Mouse (Mus musculus) 3134 (cell line): Measurements from ENCODE around the gene Rph3a.
"Not testable (repeated sequence)": the region's sequence is repeated elsewhere in the genome, so short reads cannot be mapped to it uniquely, and the experiment has no call there.

Source experiments
- DNase-seq: peaks from one replicate; pipeline ENCODE4 v3.0.0-alpha.2; 2011; ENCODE audit warnings: low spot score; ENCODE audit not compliant: insufficient read length; ENCODE audit errors: extremely low read depth

Rph3a gene

DNA sequence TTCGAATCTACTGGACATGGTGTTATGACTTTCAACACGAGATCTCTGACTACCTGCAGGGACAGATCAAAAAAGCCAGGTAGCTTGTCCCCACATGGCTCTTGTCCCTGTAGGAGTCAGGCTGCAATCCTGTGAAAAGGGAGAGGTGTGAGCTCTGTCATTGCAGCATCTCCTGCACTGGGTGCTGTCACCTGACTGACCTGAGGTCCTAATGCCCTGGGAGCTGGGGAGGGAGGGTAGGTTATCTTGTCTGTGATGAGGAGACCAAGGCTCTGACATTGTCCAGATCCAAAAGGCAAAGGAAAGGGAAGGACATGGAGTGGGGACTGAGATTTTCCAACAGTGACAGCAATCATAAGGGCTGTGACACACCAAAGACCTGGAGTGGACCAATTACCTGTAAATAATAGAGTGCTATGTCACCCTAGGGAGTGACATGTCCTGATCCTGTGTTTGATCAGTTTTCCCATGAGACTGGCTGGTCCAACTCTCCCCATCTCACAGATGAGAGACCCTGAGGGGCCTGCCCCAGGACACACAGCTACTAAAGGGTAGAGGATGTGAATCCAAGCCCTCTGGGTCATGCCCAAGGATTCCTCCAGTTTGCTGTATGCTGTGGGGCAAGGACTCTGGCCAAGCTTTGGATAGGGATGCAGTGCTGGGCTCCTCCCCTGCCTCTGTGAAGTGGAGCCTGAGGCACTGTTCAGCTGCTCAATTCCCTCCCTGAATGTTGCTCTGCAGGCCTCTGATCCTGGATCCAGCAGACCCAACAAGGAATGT is 90.5 kb downstream of the Rph3a start:
- not testable (repeated sequence) for DNase-seq

DNA sequence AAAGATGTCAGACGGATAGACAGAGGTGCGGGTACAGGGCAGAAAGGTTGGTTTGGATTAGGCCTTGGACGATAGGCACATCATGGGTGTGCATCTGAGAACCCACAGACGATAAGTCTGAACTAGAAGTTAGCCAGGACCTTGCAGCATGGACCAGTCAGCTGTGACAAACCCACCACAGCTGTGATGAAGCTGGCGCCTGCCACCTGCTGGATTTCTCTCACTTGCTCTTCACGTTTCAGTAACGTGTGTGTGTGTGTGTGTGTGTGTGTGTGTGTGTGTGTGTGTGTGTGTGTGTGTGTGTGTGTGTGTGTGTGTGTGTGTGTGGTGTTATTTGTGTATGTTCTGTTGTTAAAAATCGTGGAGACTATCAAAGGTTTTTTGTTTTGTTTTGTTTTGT is 95.7 kb downstream of the Rph3a start, which contains the start of gene Oas1d:
Oas1d (plus strand) TSS at position 333 of the 400 bp plus-strand sequence.
- not testable (repeated sequence) for DNase-seq

DNA sequence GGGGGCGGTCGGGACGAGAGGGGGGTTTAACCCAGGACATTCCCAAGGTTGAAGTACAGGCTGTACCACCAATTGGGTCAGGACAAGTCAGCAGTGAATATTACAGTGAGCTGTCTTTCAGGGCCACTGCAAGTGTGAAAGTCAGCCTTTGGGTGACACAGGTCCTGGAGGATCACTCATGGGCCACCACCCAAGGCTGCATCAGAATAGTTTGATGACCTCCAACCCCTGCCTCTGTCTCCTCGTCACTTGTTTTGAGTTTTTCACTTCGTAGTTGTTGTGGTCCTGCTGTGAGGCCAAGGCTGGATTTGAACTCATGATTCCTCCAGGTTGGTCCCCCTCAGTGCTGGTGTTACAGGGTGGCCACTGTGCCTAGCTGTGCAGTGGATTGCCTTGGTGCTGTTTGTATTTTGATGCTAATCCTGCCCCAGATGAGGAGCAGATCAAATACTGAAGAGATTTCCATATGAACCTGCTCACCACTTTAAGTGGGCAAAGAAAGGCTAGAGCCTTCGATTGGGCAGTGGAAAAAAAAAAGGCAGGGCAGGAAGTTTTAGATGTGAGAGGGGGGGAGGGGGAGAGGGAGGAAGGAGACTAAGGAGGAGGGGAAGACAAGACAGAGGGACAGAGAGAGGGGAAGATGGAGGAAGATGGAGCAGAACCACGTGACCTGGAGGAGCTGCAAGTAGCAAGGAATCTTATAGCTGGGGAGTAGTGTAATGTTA is 101.5 kb downstream of the Rph3a start:
- DNase-seq = no peak

DNA sequence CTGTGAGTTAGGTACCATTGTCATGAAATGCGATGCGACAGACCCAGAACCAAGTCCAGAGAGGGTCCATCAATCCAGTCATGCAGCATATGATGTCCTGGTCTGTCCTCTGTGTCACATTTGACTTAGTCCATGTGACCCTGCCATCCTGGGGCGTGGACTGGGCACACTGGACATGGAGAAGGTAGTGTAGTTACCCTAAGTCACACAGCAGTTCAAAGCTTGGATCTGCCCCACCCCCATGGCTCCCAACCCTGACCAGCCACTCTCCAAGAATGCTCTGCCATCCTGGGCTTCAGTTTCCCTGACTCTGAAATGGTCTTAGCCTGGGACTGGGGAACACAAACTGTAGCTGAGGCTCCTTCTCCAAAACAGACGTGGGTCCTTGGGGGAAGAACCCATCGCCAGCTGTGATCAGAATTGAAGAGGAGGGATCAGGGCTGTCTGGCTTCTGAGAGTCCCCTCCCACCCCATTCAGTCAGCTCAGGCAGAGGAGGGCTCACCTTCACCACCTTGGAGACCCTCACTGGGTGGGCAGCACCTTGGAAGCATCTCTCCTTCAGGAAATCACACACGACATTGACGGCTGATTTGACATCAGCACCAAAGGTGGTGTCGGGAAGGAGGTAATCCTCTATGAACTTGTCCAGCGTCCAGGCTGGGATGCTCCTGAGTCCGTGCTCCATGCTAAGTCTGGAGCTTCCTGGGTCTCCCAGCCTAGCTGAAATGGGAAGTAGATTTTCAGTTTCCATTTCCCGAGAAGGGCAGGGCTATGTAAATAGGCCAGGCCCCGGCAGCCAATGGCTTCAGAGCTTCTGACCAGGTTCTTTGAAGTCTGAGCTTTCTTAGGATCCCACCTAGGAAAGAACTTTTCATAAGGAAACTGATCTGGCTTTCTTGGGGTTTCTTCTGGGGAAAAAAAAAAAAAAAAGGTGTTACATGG is 102.8 kb downstream of the Rph3a start, which contains the start of gene Oas1a:
Oas1a (minus strand) TSS at position 731 of the 943 bp plus-strand sequence.
- not testable (repeated sequence) for DNase-seq

DNA sequence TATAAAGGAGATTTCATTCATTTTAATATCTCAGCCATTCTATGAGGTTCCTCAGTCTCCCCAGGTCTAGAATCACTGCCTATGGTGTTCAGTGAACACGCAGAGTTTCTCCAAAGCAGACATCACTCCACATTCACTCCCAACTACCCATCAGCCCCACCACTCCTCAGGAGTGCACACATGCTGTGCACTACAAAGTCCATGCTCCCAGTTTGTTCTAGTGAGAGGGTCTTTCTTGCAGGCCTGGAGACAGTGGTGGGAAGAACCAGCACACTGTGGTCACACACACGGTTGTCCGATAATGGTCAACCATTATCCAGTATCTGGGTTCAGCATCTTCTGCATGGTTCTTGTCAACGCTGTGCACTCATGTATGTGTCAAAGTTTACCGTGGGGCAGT is 107.8 kb downstream of the Rph3a start:
- DNase-seq = no peak

DNA sequence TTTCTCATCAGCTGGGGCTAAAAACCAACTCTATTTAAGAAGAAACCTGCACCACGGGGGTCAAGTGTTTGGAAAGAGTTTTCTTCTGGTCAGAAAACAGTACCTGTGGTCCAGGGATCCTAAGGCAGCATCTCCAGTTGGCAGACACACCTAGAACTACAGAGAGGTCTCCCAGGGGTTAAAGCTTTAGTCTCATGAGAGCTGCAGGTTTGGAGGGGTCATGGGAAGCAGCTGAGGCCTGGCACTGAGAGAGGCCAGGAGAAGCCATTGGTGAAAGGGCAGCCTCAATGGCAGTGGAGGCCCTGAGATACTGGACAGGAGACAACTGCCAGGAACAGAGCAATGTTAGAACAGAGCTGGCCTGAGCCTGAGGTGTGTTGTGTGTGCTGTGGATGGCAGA is 109.2 kb downstream of the Rph3a start:
- no peak for DNase-seq

DNA sequence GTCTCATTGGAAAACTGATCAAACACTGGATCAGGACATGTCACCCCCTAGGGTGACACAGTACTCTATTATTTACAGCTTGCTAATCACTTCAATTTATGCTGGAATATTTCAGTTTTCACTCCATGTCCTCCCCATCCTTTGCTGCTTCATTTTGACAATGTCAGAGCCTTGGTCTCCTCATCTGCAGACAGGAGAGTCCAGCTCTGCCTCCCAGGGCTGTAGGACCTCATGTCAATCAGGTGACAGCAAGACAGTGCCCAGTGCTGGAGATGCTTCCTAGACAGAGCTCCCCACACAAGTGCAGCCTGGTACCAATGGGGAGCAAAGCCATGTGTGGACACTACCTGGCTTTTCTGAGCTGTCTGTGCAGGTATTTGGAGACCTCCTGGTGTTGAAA is 111.2 kb downstream of the Rph3a start:
- DNase-seq = no peak

DNA sequence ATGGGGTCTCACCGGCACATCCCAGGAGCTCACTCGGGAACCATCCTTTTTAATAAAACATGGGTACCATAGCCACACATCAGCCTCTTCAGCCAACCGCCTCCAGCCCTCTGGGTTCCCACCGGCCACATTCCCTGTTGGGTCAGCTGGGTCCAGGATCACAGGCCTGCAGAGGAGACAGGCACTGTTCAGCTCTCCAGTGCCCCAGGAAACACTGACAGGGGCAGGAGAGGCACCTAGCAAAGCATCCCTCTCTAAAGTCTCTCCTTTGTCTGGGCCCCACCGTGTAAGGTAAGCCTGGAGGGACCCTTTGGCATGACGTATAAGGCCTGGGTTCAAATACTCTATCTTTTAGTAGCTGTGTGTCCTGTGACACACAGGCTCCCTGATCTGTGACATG is 111.6 kb downstream of the Rph3a start:
- no peak for DNase-seq

DNA sequence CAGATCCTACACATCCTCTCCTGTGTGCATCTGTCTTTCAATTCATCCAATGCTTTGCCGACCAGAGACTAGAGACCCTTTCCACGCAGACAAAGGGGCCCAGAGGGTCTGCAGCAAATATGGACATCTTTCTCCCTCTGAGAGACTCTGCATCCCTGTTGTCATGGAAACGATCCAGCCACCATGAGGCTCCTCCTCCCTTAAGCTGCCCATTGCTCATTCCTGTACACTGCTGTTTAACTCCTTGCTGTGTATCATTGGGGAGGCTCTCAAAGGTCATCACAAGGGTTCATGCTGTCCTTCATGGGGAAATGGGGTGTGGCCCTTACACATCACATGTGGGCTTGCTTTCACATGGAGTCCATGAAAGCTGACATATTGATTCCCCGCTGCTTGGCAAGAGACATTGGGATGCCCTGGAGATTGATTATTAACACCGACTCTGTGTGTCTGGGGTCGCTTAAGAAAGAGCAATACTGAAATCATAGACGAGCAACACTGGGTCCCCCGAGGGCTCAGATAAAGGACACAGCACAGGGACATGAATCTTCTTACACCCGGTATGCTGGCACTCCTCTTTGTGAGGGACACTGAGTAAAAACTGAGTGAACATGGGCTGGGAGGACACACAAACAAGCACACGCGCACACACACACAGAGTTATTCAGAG is 114.5 kb downstream of the Rph3a start:
- no peak for DNase-seq

DNA sequence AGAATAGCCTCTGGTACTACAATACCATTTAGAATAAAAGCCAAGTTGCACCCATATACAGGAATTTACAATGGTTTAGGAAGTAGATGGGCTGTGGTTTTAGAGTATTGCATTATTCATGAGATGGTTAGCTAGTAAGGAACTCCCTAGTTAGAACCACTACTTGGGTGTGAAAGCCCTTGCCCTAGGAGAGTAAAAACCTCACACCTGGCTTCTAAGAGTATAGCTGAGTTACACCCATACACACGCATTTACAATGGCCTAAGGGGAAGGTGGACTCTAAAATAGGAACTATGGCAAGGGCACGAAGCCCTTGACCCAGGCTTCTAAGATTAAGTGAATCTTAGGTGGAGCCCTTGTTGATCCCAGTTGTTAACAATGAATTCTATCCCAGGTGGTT is 115.2 kb downstream of the Rph3a start:
- not testable (repeated sequence) for DNase-seq

DNA sequence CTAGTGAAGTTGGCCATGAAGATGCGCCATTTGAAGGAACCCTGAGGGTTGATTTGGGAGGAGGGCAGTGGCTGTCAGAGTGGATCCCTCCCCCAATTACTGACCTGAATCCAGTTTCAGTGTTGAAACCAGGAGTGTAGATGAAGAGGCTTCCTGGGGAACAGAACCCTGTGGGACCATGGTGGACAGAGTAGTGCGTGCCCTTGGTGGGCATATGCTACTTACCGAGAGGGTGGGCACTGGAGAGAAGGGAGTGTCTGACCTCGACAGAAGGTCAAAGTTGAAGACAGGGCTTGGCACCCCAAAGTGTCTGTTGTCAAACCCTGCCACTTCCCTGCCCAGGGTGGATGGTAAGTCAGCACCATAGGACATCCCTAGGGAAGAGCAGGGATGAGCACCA is 116.0 kb downstream of the Rph3a start:
- DNase-seq = not testable (repeated sequence)

DNA sequence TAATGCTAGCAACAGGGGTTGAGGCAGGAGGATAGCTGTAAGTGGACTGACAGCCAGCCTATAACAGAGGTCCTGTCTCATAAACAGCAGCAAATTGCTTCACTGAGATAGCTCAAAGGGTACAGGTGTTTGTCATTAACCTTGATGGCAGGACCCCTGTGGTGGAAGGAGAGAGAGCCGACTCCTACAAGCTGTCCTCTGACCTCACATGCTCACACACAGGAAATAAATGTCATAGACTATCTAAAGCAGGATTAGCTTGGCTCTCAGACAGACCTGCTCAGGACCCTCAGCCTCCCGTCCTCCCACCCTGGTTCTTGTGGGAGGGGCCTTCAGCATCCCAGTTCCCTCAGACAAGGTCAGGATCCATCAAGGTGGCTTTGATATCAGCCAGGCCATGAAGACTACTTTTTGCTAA is 117.6 kb downstream of the Rph3a start:
- DNase-seq = no peak

DNA sequence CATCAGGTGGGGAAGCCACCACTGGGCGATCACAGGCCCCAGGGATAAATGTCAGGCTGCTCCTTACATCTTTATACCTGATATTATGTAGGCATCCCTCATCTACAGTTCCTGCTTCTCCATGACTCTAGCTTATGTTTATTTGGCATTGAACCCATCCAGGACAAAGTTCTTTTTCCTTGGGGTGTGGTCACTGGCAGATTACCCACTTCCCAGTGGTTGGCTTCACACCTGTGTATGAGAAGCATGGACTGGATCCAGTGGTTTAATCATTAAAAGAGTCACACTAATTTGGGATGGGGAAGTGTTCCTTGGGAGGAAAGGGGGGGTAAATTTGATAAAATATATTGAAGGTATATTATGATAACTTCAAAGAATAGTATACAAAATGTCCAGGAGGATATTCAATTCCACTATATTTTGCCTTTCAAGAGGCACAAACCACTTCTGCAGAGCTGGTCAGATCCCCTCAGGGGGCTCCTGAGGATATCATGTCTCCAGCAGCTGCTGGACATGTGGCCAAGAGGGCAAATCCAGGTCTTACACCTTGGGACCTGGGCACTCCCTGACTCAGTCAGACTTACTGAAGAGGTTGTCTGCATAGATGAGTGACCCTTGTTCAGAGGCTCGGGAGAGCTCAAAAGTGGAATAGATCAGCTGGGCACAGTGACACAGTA is 118.2 kb downstream of the Rph3a start:
- not testable (repeated sequence) for DNase-seq

DNA sequence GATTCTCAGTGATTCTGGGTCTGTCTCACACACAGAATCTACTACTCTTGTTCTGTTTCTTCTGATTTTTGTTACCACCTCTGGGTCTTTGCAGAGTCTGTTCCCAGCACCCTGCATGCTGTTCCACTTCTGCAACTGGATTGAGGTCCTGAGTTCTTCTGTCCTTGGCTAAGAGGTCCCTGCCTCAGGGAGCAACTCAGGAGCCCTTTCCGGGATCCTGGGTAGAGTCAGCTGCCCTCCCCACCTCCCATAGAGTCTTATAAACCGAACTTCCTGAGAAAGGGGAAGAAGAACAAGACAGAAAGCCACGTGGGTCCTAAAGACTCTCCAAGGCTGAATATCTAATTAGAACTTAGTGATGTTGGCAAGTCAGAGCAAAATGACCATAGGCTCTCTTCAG is 118.9 kb downstream of the Rph3a start:
- DNase-seq = no peak
